Mouse (Mus musculus) heart, embryonic 11.5 days (tissue): Measurements from ENCODE around the gene Baz2b. TPM values are rescaled to one million over a fixed set of nuclear protein-coding genes. Genes with fewer than 3 reads are reported as not detected.
A peak's percentile ranks its signal among the peaks of the same experiment; 100 is the strongest.

Experiments
- ATAC-seq: fragments of 200-750 bp; cut with Nextera tagmentation; replicated peaks from 2 replicates; pipeline ENCODE4 v1.8.0; 2017; ENCODE audit warnings: moderate library complexity; ENCODE audit not compliant: insufficient number of reproducible peaks, low FRiP score, low TSS enrichment
- H3K27ac ChIP-seq: fragments of 300-500 bp; sonication (generic); 2 replicates; pipeline ENCODE4 v1.5.1; 2014; ENCODE audit warnings: mild to moderate bottlenecking, low read depth, low read length
- H3K27me3 ChIP-seq: fragments of 300-500 bp; sonication (generic); 2 replicates; pipeline ENCODE4 v1.6.1; 2014; ENCODE audit warnings: mild to moderate bottlenecking, low read length, mixed read lengths; ENCODE audit not compliant: control insufficient read depth, insufficient read depth
- H3K36me3 ChIP-seq: fragments of 300-500 bp; sonication (generic); 2 replicates; pipeline ENCODE4 v1.6.1; 2014; ENCODE audit warnings: mild to moderate bottlenecking, low read length, moderate library complexity, mixed read lengths; ENCODE audit not compliant: control insufficient read depth, insufficient read depth
- H3K4me1 ChIP-seq: fragments of 300-500 bp; sonication (generic); 2 replicates; pipeline ENCODE4 v1.6.1; 2014; ENCODE audit warnings: low read length; ENCODE audit not compliant: control insufficient read depth, insufficient read depth
- H3K4me2 ChIP-seq: fragments of 300-500 bp; sonication (generic); 2 replicates; pipeline ENCODE4 v1.6.1; 2014; ENCODE audit warnings: mild to moderate bottlenecking, moderate library complexity
- H3K4me3 ChIP-seq: fragments of 300-500 bp; sonication (generic); 2 replicates; pipeline ENCODE4 v1.5.1; 2014; ENCODE audit warnings: low read depth, low read length
- H3K9ac ChIP-seq: fragments of 300-500 bp; sonication (generic); 2 replicates; pipeline ENCODE4 v1.6.1; 2014; ENCODE audit warnings: mild to moderate bottlenecking, low read depth, low read length, moderate library complexity
- H3K9me3 ChIP-seq: fragments of 300-500 bp; sonication (generic); replicated peaks from 2 replicates; pipeline ENCODE4 v1.6.1; 2016; ENCODE audit warnings: low read length; ENCODE audit not compliant: control insufficient read depth
- WGBS: fragments of 180-500 bp; shearing (Covaris S2); extraction: QIAGEN DNeasy Blood & Tissue Kit; methylation state at CpG from one replicate; pipeline ENCODE4 v1.1.7; 2014; ENCODE audit not compliant: insufficient replicate concordance; 5-methylcytosine and 5-hydroxymethylcytosine counted together
- polyA plus RNA-seq: library from polyadenylated mRNA; unstranded; fragments of >200 nt; fragmentation: Nextera tagmentation; extraction: Ambion mirVana; gene quantifications from 2 replicates; pipeline ENCODE4 v1.2.1, GENCODE M21; 2014

Baz2b gene
- polyA plus RNA-seq, 1 experiment from 2014 or later, result 56.1 TPM

DNA sequence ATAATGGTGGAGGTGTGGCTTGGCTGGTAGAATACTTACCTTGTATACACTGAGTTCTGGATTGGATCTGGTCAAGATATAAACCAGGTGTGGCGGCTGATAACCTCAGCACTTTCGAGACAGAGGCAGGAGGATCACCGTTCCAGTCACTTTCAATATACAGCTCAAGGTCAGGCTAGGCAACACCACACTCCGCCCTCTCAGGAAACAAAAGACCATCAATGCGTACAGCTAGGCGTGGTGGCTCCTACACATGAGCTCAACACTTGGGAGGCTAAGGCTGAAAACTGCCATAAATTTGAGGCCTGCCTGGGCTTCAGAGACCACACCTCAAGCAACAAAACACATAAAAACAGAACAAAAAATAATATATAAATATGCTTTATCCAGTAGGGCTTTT, 188.5 kb downstream of the Baz2b start:
- Histone ChIP-seq H3K9me3 (no peaks in the 10 kb centered on the region), H3K4me2 (no peak overlapping the region), H3K27me3 (no peaks in the 10 kb centered on the region), H3K9ac (no peak overlapping the region), H3K36me3 (no peaks in the 10 kb centered on the region), H3K4me3 (no peak overlapping the region), H3K4me1 (no peaks in the 10 kb centered on the region), H3K27ac (no peak overlapping the region)
- 85% methylated on average over 6 of the region's 6 CpGs for WGBS
- no peak for ATAC-seq

- H3K27me3 ChIP-seq, result no peaks in the 10 kb centered on the region
- 98% methylated on average over 3 of the region's 3 CpGs for WGBS
- no peak for ATAC-seq
- no peaks in the 10 kb centered on the region for H3K4me1 ChIP-seq
- no peaks in the 10 kb centered on the region for H3K36me3 ChIP-seq
- no peak overlapping the region for H3K4me3 ChIP-seq
- H3K4me2 ChIP-seq, result no peak overlapping the region
- H3K9ac ChIP-seq, result no peak overlapping the region
- no peak overlapping the region for H3K27ac ChIP-seq
- H3K9me3 ChIP-seq, result no peaks in the 10 kb centered on the region
Measured at GRCm38 (mm10) chr2:60019546-60020250, 189.9 kb downstream of the Baz2b start.

DNA sequence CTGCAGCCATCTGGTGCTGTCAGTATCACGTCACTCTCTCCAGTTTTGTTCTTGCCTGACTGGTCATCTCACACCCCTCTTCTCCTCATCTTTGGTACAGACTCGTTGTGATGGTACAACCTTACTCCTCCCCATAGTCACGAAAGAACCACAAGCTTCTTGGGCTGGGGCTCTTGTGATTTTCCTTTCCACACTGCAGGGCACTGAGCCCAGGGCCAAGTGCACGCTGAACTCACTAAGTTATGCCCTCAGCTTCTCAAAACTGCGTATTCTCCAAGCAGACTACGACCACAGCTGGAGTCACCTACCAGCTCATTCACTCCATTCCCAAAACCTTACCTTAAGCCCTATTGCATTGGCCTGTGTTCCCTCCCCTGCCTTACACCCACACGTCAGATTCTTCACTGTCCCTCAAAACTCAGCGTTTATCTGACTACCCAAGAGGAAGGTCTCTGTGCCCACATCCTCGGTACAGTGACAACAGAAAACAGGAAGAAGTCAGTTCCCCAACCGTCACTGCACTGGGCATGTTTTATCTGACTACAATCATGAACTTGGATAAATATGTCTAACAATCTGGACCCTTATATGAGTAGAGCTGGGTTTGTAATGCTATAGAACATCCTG, 190.7 kb downstream of the Baz2b start:
- H3K27ac ChIP-seq, result no peak overlapping the region
- ATAC-seq, result no peak
- 82% methylated on average over 10 of the region's 10 CpGs for WGBS

GRCm38 (mm10) chr2:60011526-60011925, 198.1 kb downstream of the Baz2b start:
- ATAC-seq, result no peak
- no peaks in the 10 kb centered on the region for H3K4me1 ChIP-seq
- no peaks in the 10 kb centered on the region for H3K36me3 ChIP-seq
- H3K4me2 ChIP-seq, result no peak overlapping the region
- no peaks in the 10 kb centered on the region for H3K9me3 ChIP-seq
- H3K4me3 ChIP-seq, result no peak overlapping the region
- no peaks in the 10 kb centered on the region for H3K27me3 ChIP-seq
- 82% methylated on average over 3 of the region's 3 CpGs for WGBS
- no peak overlapping the region for H3K27ac ChIP-seq
- no peak overlapping the region for H3K9ac ChIP-seq

More for the DNA sequence above, 190.7 kb downstream of the Baz2b start:
- H3K4me1 ChIP-seq, result no peaks in the 10 kb centered on the region
- H3K36me3 ChIP-seq, result no peaks in the 10 kb centered on the region
- no peak overlapping the region for H3K4me2 ChIP-seq
- no peaks in the 10 kb centered on the region for H3K9me3 ChIP-seq
- H3K27me3 ChIP-seq, result no peaks in the 10 kb centered on the region
- H3K4me3 ChIP-seq, result no peak overlapping the region
- no peak overlapping the region for H3K9ac ChIP-seq

GRCm38 (mm10) chr2:60003665-60004045, 206.0 kb downstream of the Baz2b start:
- Histone ChIP-seq H3K4me1 (no peaks in the 10 kb centered on the region), H3K9ac (no peak overlapping the region), H3K4me3 (no peak overlapping the region), H3K27ac (no peak overlapping the region), H3K9me3 (no peaks in the 10 kb centered on the region), H3K27me3 (no peaks in the 10 kb centered on the region), H3K4me2 (no peak overlapping the region), H3K36me3 (no peaks in the 10 kb centered on the region)
- ATAC-seq, result no peak
- 93% methylated on average over 5 of the region's 5 CpGs for WGBS

- Histone ChIP-seq H3K36me3 (no peaks in the 10 kb centered on the region), H3K9me3 (no peaks in the 10 kb centered on the region), H3K4me3 (no peak overlapping the region), H3K9ac (no peak overlapping the region), H3K27ac (0 out of 2 replicates have a peak overlapping the region, but pooled peaks have one; percentile 3), H3K4me1 (no peaks in the 10 kb centered on the region), H3K4me2 (no peak overlapping the region), H3K27me3 (no peaks in the 10 kb centered on the region)
- WGBS, result 61% methylated on average over 5 of the region's 5 CpGs
- ATAC-seq, result no peak
Measured at GRCm38 (mm10) chr2:60003038-60003664, 206.5 kb downstream of the Baz2b start.

DNA sequence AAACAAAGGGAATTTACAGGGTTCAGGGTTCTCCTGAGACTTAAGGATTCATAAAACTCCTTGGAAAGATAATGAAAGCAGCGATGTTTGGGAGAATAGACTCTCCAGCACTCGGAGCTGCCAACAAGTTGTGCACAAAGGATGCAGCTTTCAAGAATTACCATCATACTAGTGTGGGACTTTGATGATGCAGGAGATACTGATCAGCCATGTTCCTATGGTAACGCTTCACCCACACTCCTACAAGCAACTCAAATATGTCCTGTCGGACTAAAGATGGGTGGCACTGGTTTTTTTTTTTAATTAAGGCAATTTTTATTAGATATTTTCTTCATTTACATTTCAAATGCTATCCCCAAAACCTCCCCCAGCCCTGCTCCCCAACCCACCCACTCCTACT, 209.4 kb downstream of the Baz2b start:
- Histone ChIP-seq H3K27ac (no peak overlapping the region), H3K27me3 (no peaks in the 10 kb centered on the region), H3K4me1 (no peaks in the 10 kb centered on the region), H3K36me3 (no peaks in the 10 kb centered on the region), H3K9ac (no peak overlapping the region), H3K9me3 (no peaks in the 10 kb centered on the region), H3K4me3 (no peak overlapping the region), H3K4me2 (no peak overlapping the region)
- ATAC-seq, result no peak
- 92% methylated on average over 4 of the region's 4 CpGs for WGBS

- ATAC-seq, result no peak
- WGBS, result 81% methylated on average over 8 of the region's 8 CpGs
- H3K4me1 ChIP-seq, result peaks cover 6% of the 10 kb centered on the region
- H3K27ac ChIP-seq, result no peak overlapping the region
- H3K36me3 ChIP-seq, result no peaks in the 10 kb centered on the region
- no peak overlapping the region for H3K9ac ChIP-seq
- H3K4me3 ChIP-seq, result no peak overlapping the region
- no peaks in the 10 kb centered on the region for H3K27me3 ChIP-seq
- H3K9me3 ChIP-seq, result no peaks in the 10 kb centered on the region
- no peak overlapping the region for H3K4me2 ChIP-seq
Measured at GRCm38 (mm10) chr2:59997479-59998228, 212.0 kb downstream of the Baz2b start.
